Mouse (Mus musculus): Measurements from ENCODE around the gene Ptprf.

Ptprf gene

GRCm38 (mm10) chr4:118216726-118217595 lies 74.2 kb downstream of the Ptprf start:
- peak; percentile 55 to 70 for DNase-seq (ENCODE audit: low spot score in 2 of 2)

- DNase-seq (ENCODE audit: low spot score in 2 of 2), result no peak
Measured at GRCm38 (mm10) chr4:118214891-118215290, 76.3 kb downstream of the Ptprf start.

- no peak for DNase-seq (ENCODE audit: low spot score in 2 of 2)
Measured at GRCm38 (mm10) chr4:118206918-118207640, 84.1 kb downstream of the Ptprf start.

GRCm38 (mm10) chr4:118205906-118206305 lies 85.3 kb downstream of the Ptprf start:
- DNase-seq (ENCODE audit: low spot score in 2 of 2), result no peak

GRCm38 (mm10) chr4:118199093-118199492 lies 92.1 kb downstream of the Ptprf start:
- DNase-seq (ENCODE audit: low spot score in 2 of 2), result no peak

- DNase-seq (ENCODE audit: low spot score in 2 of 2), result no peak
Measured at GRCm38 (mm10) chr4:118198606-118199005, 92.6 kb downstream of the Ptprf start.

GRCm38 (mm10) chr4:118196185-118196584 lies 95.0 kb downstream of the Ptprf start:
- DNase-seq (ENCODE audit: low spot score in 2 of 2), result peak; percentile 40 to 57

GRCm38 (mm10) chr4:118180301-118181080 lies 110.7 kb downstream of the Ptprf start:
- no peak for DNase-seq (ENCODE audit: low spot score in 2 of 2)

- peak; percentile 94 to 95 for DNase-seq (ENCODE audit: low spot score in 2 of 2)
Measured at GRCm38 (mm10) chr4:118179467-118180300, 111.5 kb downstream of the Ptprf start, which contains the start of gene Kdm4a. Gene Kdm4a (minus strand): TSS chr4:118180043.

GRCm38 (mm10) chr4:118178952-118179466 lies 112.2 kb downstream of the Ptprf start:
- no peak for DNase-seq (ENCODE audit: low spot score in 2 of 2)

GRCm38 (mm10) chr4:118172461-118172860 lies 118.7 kb downstream of the Ptprf start:
- no peak for DNase-seq (ENCODE audit: low spot score in 2 of 2)

- no peak for DNase-seq (ENCODE audit: low spot score in 2 of 2)
Measured at GRCm38 (mm10) chr4:118171006-118171405, 120.2 kb downstream of the Ptprf start.

- no peak for DNase-seq (ENCODE audit: low spot score in 2 of 2)
Measured at GRCm38 (mm10) chr4:118162123-118162522, 129.1 kb downstream of the Ptprf start.
